Mouse (Mus musculus): ENCODE measurements around the gene D13Ertd608e.

DNA sequence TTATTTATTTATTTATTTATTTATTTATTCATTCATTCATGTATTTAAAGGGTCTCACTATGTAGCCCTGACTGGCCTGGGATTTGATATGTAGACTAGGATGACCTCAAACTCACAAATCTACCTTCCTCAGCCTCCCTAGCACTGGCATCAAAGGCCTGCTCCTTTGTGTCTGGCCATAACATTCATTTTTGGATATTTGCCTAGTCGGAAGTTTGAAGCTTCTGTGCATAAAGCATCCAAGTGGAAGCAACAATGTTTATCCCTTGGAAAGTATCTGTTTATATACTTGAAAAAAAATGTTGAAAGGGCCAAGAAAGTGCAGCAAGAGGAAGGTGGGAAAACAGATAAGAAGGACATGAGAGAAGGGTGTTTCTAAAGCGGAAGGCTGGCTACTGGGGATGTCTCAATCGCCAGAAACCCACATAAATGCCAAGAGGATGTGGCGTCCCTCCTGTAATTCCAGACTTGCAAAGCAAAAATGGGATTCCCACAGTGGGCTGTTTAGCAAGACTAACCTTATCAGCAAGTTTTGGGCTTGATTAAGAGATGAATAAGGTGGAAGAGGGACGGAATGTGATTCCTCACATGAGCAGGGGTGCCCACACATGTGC lies 42.9 kb upstream of the D13Ertd608e start:
- TF ChIP-seq POLR2A (IDR thresholded peaks at IDR 0.05; ENCODE audit: control insufficient read depth in 1 of 2, insufficient read depth in 1 of 2, low read depth in 1 of 2, low read length in 2 of 2, poor library complexity in 1 of 2) (no peak), MAFK (IDR thresholded peaks at IDR 0.05; ENCODE audit: borderline replicate concordance, low read depth, low read length) (no peak), MAZ (IDR thresholded peaks at IDR 0.05; ENCODE audit: low read depth, low read length) (no peak), USF1 (IDR thresholded peaks at IDR 0.05; ENCODE audit: low read depth, low read length) (no peak), HCFC1 (IDR thresholded peaks at IDR 0.05; ENCODE audit: low read depth, low read length) (no peak), RAD21 (IDR thresholded peaks at IDR 0.05; ENCODE audit: low read depth, low read length) (no peak), CTCF (IDR thresholded peaks at IDR 0.05 in 2 of 3, conservative IDR thresholded peaks at IDR 0.05 in 1 of 3; ENCODE audit: control insufficient read depth in 1 of 3, insufficient read depth in 1 of 3, low read depth in 2 of 3, low read length in 3 of 3, poor library complexity in 1 of 3, severe bottlenecking in 1 of 3) (no peak), POLR2AphosphoS2 (IDR thresholded peaks at IDR 0.05; ENCODE audit: low read length) (no peak), MYB (IDR thresholded peaks at IDR 0.05; ENCODE audit: low read depth, low read length) (no peak), EP300 (IDR thresholded peaks at IDR 0.05; ENCODE audit: low read depth in 1 of 2, low read length in 2 of 2) (no peak), TCF12 (IDR thresholded peaks at IDR 0.05; ENCODE audit: low read depth, low read length) (no peak), ZNF384 (IDR thresholded peaks at IDR 0.05; ENCODE audit: low read depth, low read length) (no peak), USF2 (IDR thresholded peaks at IDR 0.05; ENCODE audit: borderline replicate concordance in 1 of 2, insufficient read depth in 1 of 2, low read depth in 1 of 2, low read length in 2 of 2) (no peak), ZKSCAN1 (IDR thresholded peaks at IDR 0.05; ENCODE audit: low read depth, low read length) (no peak)
